Mouse (Mus musculus): Measurements from ENCODE around the gene Trmt44. TPM values are rescaled to one million over a fixed set of nuclear protein-coding genes. Genes with fewer than 3 reads are reported as not detected.
"Not testable (repeated sequence)": the region's sequence is repeated elsewhere in the genome, so short reads cannot be mapped to it uniquely, and the experiment has no call there.

Trmt44 gene
- total RNA-seq, 2 experiments from 2014 or later = 2.1 to 4.3 TPM

GRCm38 (mm10) chr5:35592824-35593223 lies 18.0 kb upstream of the Trmt44 start:
- no peak for ATAC-seq (replicated peaks; ENCODE audit: low FRiP score, poor library complexity, severe bottlenecking)

GRCm38 (mm10) chr5:35592081-35592736 lies 17.3 kb upstream of the Trmt44 start:
- 0 out of 2 replicates have a peak, but pooled peaks have one; percentile 41 for ATAC-seq (replicated peaks; ENCODE audit: low FRiP score, poor library complexity, severe bottlenecking)

- no peak for ATAC-seq (replicated peaks; ENCODE audit: low FRiP score, poor library complexity, severe bottlenecking)
Observed at GRCm38 (mm10) chr5:35591497-35591896, 16.6 kb upstream of the Trmt44 start.

GRCm38 (mm10) chr5:35584259-35584658 lies 9.4 kb upstream of the Trmt44 start:
- not testable (repeated sequence) for ATAC-seq (replicated peaks; ENCODE audit: low FRiP score, poor library complexity, severe bottlenecking)

GRCm38 (mm10) chr5:35583221-35583783 lies 8.4 kb upstream of the Trmt44 start:
- ATAC-seq (replicated peaks; ENCODE audit: low FRiP score, poor library complexity, severe bottlenecking) = peak; percentile 48

GRCm38 (mm10) chr5:35582445-35583220 lies 7.8 kb upstream of the Trmt44 start, which contains the start of gene Acox3:
Acox3 (plus strand) TSS chr5:35583040.
- peak; percentile 97 for ATAC-seq (replicated peaks; ENCODE audit: low FRiP score, poor library complexity, severe bottlenecking)

- ATAC-seq (replicated peaks; ENCODE audit: low FRiP score, poor library complexity, severe bottlenecking) = no peak
Observed at GRCm38 (mm10) chr5:35580156-35580922, 5.5 kb upstream of the Trmt44 start.

- no peak for ATAC-seq (replicated peaks; ENCODE audit: low FRiP score, poor library complexity, severe bottlenecking)
Observed at GRCm38 (mm10) chr5:35579247-35579893, 4.5 kb upstream of the Trmt44 start.

- ATAC-seq (replicated peaks; ENCODE audit: low FRiP score, poor library complexity, severe bottlenecking) = no peak
Observed at GRCm38 (mm10) chr5:35578411-35578810, 3.5 kb upstream of the Trmt44 start.

GRCm38 (mm10) chr5:35576409-35577020 lies 1.6 kb upstream of the Trmt44 start:
- no peak for ATAC-seq (replicated peaks; ENCODE audit: low FRiP score, poor library complexity, severe bottlenecking)

GRCm38 (mm10) chr5:35571546-35571945 lies 3.3 kb downstream of the Trmt44 start:
- ATAC-seq (replicated peaks; ENCODE audit: low FRiP score, poor library complexity, severe bottlenecking) = no peak

GRCm38 (mm10) chr5:35566632-35567031 lies 8.2 kb downstream of the Trmt44 start:
- no peak for ATAC-seq (replicated peaks; ENCODE audit: low FRiP score, poor library complexity, severe bottlenecking)

- ATAC-seq (replicated peaks; ENCODE audit: low FRiP score, poor library complexity, severe bottlenecking) = no peak
Observed at GRCm38 (mm10) chr5:35565217-35565616, 9.7 kb downstream of the Trmt44 start.

GRCm38 (mm10) chr5:35563449-35563848 lies 11.4 kb downstream of the Trmt44 start:
- ATAC-seq (replicated peaks; ENCODE audit: low FRiP score, poor library complexity, severe bottlenecking) = peak; percentile 71

GRCm38 (mm10) chr5:35562616-35563015 lies 12.3 kb downstream of the Trmt44 start:
- no peak for ATAC-seq (replicated peaks; ENCODE audit: low FRiP score, poor library complexity, severe bottlenecking)

GRCm38 (mm10) chr5:35559447-35559846 lies 15.4 kb downstream of the Trmt44 start:
- no peak for ATAC-seq (replicated peaks; ENCODE audit: low FRiP score, poor library complexity, severe bottlenecking)

GRCm38 (mm10) chr5:35557946-35558621 lies 16.8 kb downstream of the Trmt44 start:
- ATAC-seq (replicated peaks; ENCODE audit: low FRiP score, poor library complexity, severe bottlenecking) = no peak

- no peak for ATAC-seq (replicated peaks; ENCODE audit: low FRiP score, poor library complexity, severe bottlenecking)
Observed at GRCm38 (mm10) chr5:35556393-35556792, 18.5 kb downstream of the Trmt44 start.

Data from erythroblast, adult 5-6 weeks (primary cell).